Mouse (Mus musculus): ENCODE measurements around the gene Pank3. TPM values are rescaled to one million over a fixed set of nuclear protein-coding genes. Genes with fewer than 3 reads are reported as not detected.
"Not testable (repeated sequence)": the region's sequence is repeated elsewhere in the genome, so short reads cannot be mapped to it uniquely, and the experiment has no call there.

The Pank3 gene
- polyA plus RNA-seq, 1 experiment from 2014 or later, result 22.7 TPM

DNA sequence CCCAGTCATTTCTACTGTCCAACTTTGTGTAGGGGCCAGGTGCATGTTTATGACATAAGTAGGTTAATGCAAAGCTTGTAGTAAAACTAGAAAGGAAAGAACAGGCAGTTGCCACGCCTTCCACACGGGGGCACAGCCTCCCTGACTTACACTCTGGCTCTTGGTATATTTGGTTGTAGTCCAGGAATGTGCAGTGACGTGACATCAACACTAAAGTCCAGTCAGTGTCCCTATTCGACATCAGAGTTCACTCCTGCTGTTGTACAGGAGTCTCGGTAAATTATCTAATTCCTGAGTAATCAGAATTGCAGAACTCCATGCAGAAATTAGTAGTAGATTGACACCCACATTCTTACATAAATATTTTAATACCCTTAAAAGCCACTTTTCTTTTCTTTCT, 13.8 kb downstream of the Pank3 start:
- no peaks in the 10 kb centered on the region for H3K9me3 ChIP-seq (replicated peaks)
- H3K27me3 ChIP-seq, result no peaks in the 10 kb centered on the region
- no peaks in the 10 kb centered on the region for H3K4me1 ChIP-seq
- no peak overlapping the region for H3K4me3 ChIP-seq
- WGBS, result 93% methylated on average over 5 of the region's 5 CpGs
- H3K4me2 ChIP-seq, result no peak overlapping the region
- ATAC-seq, result no peak
- H3K36me3 ChIP-seq (ENCODE audit: poor library complexity, severe bottlenecking), result peaks cover 67% of the 10 kb centered on the region
- H3K27ac ChIP-seq, result no peak overlapping the region
- no peak overlapping the region for H3K9ac ChIP-seq

DNA sequence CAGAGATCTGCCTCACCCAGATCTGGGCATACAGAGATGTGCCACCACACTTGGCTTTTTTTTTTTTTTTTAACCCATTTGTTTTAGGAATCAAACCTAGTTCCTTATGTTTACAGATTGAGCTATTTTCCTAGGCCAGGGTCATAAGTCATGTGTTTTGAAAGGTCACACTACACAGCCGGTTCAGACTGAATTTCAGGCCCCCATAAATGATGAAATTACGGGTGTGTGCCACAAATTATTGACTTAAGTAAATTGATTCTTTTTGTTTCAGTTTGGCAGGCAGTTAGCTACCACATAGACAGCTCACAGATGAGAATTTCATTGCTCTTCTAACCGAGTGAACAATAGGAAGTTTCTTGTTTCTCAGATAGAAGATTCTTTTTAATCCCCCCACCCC, 14.7 kb downstream of the Pank3 start:
- Histone ChIP-seq H3K4me2 (no peak overlapping the region), H3K4me3 (no peak overlapping the region), H3K27me3 (no peaks in the 10 kb centered on the region), H3K9ac (no peak overlapping the region), H3K27ac (no peak overlapping the region), H3K4me1 (no peaks in the 10 kb centered on the region; the same call in 1 of the 2 replicates), H3K36me3 (ENCODE audit: poor library complexity, severe bottlenecking) (peaks cover 58% of the 10 kb centered on the region), H3K9me3 (replicated peaks) (no peaks in the 10 kb centered on the region)
- no peak for ATAC-seq
- 92% methylated on average over 3 of the region's 3 CpGs for WGBS

DNA sequence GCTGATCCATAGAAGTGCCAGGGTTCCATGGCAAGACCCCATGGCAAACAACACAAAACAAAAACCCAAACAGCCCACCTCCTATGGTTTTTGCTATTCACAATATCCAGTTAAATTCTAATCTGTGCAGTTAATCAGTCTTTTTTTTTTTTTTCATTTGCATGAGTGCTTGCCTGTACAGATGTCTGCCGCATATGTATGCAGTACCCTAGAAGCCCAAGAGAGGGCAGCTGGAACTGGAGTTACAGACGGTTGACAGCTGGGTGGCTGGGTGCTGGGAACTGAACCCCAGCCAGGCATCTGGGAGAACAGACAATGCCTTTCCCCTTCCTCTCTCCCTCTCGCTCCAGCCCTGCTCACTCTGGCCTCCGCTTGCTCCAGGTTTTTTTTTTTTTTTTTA, 15.3 kb downstream of the Pank3 start:
- no peak overlapping the region for H3K27ac ChIP-seq
- H3K27me3 ChIP-seq, result no peaks in the 10 kb centered on the region
- H3K4me1 ChIP-seq, result no peaks in the 10 kb centered on the region; the same call in 1 of the 2 replicates
- no peak overlapping the region for H3K4me3 ChIP-seq
- H3K36me3 ChIP-seq (ENCODE audit: poor library complexity, severe bottlenecking), result peaks cover 58% of the 10 kb centered on the region
- no peak overlapping the region for H3K9ac ChIP-seq
- ATAC-seq, result no peak
- 96% methylated on average over 4 of the region's 4 CpGs for WGBS
- no peak overlapping the region for H3K4me2 ChIP-seq
- H3K9me3 ChIP-seq (replicated peaks), result no peaks in the 10 kb centered on the region

DNA sequence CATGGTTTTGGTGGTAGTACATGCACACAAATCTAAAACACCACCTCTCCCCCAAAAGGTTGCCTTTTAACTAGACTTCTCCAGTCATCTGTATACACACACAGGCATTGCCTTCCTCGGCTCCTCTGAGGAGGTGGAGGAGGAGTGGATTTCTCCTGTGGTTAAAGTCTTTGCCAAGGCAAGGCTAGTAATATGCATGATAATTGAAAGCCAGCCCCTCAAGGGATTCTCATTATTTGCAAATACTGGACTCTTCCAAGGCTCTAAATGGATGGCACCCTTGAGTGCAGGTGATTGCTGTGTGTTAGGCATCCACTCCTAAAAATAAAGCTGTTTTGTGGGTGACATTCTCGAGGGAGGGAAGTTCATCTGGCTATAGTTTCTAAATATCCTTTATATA, 19.2 kb downstream of the Pank3 start:
- Histone ChIP-seq H3K9me3 (replicated peaks) (no peaks in the 10 kb centered on the region), H3K27me3 (no peaks in the 10 kb centered on the region), H3K9ac (no peak overlapping the region), H3K4me2 (no peak overlapping the region), H3K36me3 (ENCODE audit: poor library complexity, severe bottlenecking) (peaks cover 43% of the 10 kb centered on the region), H3K27ac (no peak overlapping the region), H3K4me1 (no peaks in the 10 kb centered on the region; the same call in 1 of the 2 replicates), H3K4me3 (no peak overlapping the region)
- WGBS, result 56% methylated on average over 2 of the region's 2 CpGs
- no peak for ATAC-seq

DNA sequence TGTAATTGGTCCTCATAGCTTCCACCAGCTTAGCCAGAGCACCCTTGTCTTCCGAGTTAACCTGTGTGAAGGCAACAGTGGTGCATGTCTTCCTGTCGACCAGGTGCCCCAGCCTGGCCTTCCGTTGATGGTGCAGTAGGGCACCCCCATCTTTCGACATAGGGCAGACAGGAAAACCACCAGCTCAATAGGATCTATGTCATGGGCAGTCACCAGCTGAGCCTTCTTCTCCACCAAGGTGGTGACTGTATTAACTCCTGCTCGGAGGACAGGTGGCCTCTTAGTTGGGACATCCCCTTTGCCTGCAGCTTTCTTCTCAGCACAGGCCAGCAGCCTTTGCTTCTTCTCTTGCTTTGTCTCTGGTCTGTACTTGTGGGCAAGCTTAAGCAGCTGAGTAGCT, 23.5 kb downstream of the Pank3 start:
- Histone ChIP-seq H3K36me3 (ENCODE audit: poor library complexity, severe bottlenecking) (peaks cover 17% of the 10 kb centered on the region), H3K27me3 (peaks cover 30% of the 10 kb centered on the region)
- WGBS, result 86% methylated on average over 5 of the region's 5 CpGs
- not testable (repeated sequence) for H3K4me2 ChIP-seq; H3K27ac ChIP-seq; H3K9me3 ChIP-seq (replicated peaks); ATAC-seq; H3K9ac ChIP-seq; H3K4me1 ChIP-seq; H3K4me3 ChIP-seq

DNA sequence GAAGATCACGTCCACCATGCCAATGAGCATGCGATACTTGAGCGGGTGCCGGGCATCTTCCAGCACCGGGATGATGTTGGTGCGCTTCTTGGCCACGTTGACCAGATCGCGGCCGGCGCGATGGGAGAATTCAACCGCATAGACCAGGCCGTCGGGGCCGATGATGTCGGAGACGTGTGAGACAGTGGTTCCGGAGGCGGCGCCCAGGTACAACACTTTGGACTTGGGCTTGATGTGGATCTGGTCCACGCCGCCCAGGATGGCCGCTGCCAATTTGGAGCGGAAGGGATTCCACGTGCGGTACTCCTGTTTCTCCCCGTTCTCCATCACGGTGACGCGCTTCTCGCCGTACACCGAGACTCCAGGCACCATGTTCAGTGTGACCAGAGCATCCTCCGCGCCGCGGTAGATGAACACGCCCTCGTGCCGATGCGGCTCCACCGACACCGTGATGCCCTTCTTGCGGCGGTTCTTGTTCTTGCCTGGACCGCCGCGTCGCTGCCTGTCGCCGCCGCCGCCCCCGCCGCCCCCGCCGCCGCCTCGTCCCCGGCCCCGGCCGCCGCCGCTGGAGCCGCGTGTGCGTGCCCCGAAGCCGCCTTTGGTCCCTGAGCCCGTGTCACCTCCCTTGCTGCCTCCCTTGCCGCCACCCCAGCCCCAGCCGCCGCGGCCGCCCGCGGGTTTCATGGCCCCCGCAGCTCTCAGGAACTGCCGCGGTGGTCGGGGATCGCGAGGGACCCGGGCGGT, 28.6 kb downstream of the Pank3 start:
- peak overlapping the region; percentile 71 for H3K9ac ChIP-seq
- no peaks in the 10 kb centered on the region for H3K9me3 ChIP-seq (replicated peaks)
- peak; percentile 77 for ATAC-seq
- H3K4me2 ChIP-seq, result peak overlapping the region; percentile 84
- H3K4me1 ChIP-seq, result peaks cover 10% of the 10 kb centered on the region
- peak overlapping the region; percentile 61; the same call in 1 of the 2 replicates for H3K27ac ChIP-seq
- peak overlapping the region; percentile 62 for H3K4me3 ChIP-seq
- WGBS, result 3% methylated on average over 83 of the region's 86 CpGs
- peaks cover 64% of the 10 kb centered on the region for H3K27me3 ChIP-seq
- H3K36me3 ChIP-seq (ENCODE audit: poor library complexity, severe bottlenecking), result no peaks in the 10 kb centered on the region

DNA sequence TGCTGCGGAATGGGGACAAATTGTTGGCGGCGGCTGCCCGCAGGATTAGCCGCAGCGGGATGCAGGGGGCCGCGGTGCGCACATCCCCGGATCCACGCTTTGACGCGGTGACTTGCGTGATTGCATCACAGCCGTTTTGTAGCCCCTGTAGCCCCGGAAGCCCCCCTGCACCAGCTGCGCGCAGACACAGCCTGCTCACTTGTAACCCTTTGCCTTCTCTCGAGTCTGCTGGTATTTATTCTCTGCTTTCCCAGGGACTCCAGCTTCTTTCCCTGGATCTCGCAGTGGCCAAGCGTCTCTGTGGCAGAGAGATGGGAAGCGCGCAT, 29.2 kb downstream of the Pank3 start:
- peaks cover 64% of the 10 kb centered on the region for H3K27me3 ChIP-seq
- ATAC-seq, result peak; percentile 96
- H3K4me3 ChIP-seq, result peak overlapping the region; percentile 62
- no peaks in the 10 kb centered on the region for H3K36me3 ChIP-seq (ENCODE audit: poor library complexity, severe bottlenecking)
- H3K27ac ChIP-seq, result peak overlapping the region; percentile 61; the same call in 1 of the 2 replicates
- H3K9me3 ChIP-seq (replicated peaks), result no peaks in the 10 kb centered on the region
- peak overlapping the region; percentile 84 for H3K4me2 ChIP-seq
- H3K4me1 ChIP-seq, result peaks cover 10% of the 10 kb centered on the region
- 1% methylated on average over 22 of the region's 23 CpGs for WGBS
- H3K9ac ChIP-seq, result peak overlapping the region; percentile 71

DNA sequence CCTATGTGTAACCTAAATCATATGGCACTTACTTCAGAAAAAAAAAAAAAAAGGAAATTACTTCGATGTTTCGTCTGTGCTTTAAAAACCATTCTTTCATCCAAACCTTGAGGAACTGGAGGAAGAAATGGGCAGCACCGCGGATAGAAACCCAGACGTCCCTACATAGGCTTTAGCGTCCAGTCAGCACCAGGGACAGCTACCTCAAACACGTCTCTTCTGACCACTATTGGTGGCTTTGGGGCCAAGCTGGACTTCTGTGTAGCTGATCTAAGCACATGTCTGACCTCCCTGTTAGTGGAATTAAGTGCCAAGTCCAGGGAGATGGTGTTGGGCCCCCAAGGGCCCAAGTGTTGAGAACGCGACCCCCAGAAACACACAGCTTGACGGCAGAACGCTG, 29.6 kb downstream of the Pank3 start, which contains the start of gene Fbll1:
Gene Fbll1 (minus strand): TSS at position 11 of the 400 bp plus-strand sequence.
- 0 out of 2 replicates have a peak, but pooled peaks have one; percentile 11 for ATAC-seq
- Histone ChIP-seq H3K4me3 (peak within 1 kb of the TSS; percentile 62), H3K4me2 (peak within 1 kb of the TSS; percentile 84), H3K27ac (peak within 1 kb of the TSS; percentile 61; the same call in 1 of the 2 replicates), H3K4me1 (peaks cover 10% of the 10 kb centered on the region), H3K36me3 (ENCODE audit: poor library complexity, severe bottlenecking) (no peaks in the 10 kb centered on the region), H3K27me3 (peaks cover 64% of the 10 kb centered on the region), H3K9ac (peak within 1 kb of the TSS; percentile 71), H3K9me3 (replicated peaks) (no peaks in the 10 kb centered on the region)
- WGBS, result 6% methylated on average over 11 of the region's 11 CpGs

DNA sequence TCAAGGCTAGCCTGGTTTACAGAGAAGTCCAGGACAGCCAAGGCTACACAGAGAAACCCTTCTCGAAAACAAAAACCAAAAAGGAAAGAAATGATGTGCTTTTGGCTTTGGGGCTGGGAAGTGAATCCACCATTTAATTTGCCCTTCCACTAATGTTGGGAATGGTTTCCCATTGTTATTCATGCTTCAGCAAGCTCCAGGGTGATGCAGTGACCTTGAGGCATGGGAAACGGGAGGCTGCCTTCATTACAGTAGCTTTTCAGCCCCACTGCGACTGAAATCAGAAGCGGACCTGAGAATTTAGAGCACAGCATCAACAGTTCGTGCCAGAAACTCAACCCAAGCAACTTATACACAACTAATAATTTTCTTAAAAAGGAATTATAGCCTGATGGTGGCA, 32.0 kb downstream of the Pank3 start:
- 81% methylated on average over 5 of the region's 5 CpGs for WGBS
- no peak overlapping the region for H3K9ac ChIP-seq
- peaks cover 10% of the 10 kb centered on the region for H3K4me1 ChIP-seq
- H3K36me3 ChIP-seq (ENCODE audit: poor library complexity, severe bottlenecking), result peaks cover 6% of the 10 kb centered on the region
- no peak for ATAC-seq
- no peak overlapping the region for H3K4me2 ChIP-seq
- no peak overlapping the region for H3K27ac ChIP-seq
- H3K9me3 ChIP-seq (replicated peaks), result no peaks in the 10 kb centered on the region
- H3K27me3 ChIP-seq, result peaks cover 49% of the 10 kb centered on the region
- no peak overlapping the region for H3K4me3 ChIP-seq

DNA sequence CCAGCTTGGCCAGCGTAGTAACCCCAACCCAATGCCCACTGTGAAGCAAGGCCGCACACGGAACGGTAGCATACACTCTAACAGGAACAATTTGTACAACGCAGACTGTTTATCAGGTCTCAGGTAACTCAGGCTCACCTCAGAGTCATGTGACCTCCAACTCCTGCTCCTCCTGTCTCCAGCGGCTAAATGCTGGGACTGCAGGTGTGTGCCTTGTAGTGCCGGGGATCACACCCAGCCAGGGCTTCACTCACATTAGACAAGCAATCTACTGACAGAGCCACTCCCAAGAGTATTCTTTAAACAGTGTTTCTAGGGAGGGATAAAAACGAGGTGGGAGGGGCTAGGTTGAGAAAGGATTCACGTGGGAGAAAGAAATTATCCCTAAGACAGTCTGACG, 42.2 kb downstream of the Pank3 start:
- peaks cover 99% of the 10 kb centered on the region for H3K36me3 ChIP-seq (ENCODE audit: poor library complexity, severe bottlenecking)
- H3K27ac ChIP-seq, result no peak overlapping the region
- H3K9me3 ChIP-seq (replicated peaks), result no peaks in the 10 kb centered on the region
- no peaks in the 10 kb centered on the region for H3K4me1 ChIP-seq
- WGBS, result 82% methylated on average over 10 of the region's 10 CpGs
- H3K9ac ChIP-seq, result no peak overlapping the region
- H3K4me2 ChIP-seq, result no peak overlapping the region
- ATAC-seq, result no peak
- H3K4me3 ChIP-seq, result no peak overlapping the region
- H3K27me3 ChIP-seq, result no peaks in the 10 kb centered on the region

DNA sequence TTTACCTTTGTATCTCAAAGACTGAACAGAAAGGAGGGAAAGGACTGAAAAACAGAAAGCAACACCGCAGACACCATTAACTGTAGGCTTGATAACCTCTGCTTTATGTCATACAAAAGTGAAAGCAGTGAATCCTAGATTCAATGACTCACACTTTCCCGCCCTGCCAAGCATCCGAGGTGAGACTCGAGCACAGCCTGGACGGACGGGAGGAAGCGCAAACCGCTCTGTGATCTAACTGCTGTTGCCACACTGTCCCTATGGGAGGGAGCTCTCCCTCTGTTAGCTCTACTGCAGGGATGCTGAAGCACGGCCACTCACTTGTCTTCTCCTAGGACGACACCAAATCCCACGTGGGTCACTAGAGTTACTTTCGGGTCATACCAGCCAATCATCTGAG, 47.0 kb downstream of the Pank3 start:
- no peak for ATAC-seq
- no peaks in the 10 kb centered on the region for H3K27me3 ChIP-seq
- H3K4me2 ChIP-seq, result no peak overlapping the region
- peaks cover 96% of the 10 kb centered on the region for H3K36me3 ChIP-seq (ENCODE audit: poor library complexity, severe bottlenecking)
- no peak overlapping the region for H3K9ac ChIP-seq
- H3K9me3 ChIP-seq (replicated peaks), result no peaks in the 10 kb centered on the region
- no peak overlapping the region for H3K27ac ChIP-seq
- H3K4me1 ChIP-seq, result no peaks in the 10 kb centered on the region
- 91% methylated on average over 12 of the region's 12 CpGs for WGBS
- no peak overlapping the region for H3K4me3 ChIP-seq

DNA sequence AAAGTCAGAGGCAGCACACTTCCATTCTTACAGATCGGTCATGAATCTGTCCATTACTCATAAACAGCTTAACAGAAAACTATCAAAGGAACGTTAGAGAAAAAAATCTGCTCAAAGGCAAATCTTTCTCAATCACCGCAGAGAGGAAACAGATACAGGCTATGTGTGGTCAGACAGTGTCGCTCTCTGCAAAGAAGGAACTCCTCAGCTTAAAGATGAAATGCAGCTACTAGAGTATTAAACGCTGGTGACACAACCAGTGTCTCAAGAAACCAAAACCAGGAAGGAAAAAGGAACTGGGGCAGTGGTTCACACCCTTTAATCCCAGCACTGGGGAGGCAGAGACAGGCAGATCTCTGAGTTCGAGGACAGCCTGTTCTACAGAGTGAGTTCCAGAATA, 58.4 kb downstream of the Pank3 start:
- no peaks in the 10 kb centered on the region for H3K9me3 ChIP-seq (replicated peaks)
- WGBS, result 94% methylated on average over 6 of the region's 6 CpGs
- peaks cover 5% of the 10 kb centered on the region for H3K4me1 ChIP-seq
- no peaks in the 10 kb centered on the region for H3K27me3 ChIP-seq
- H3K4me2 ChIP-seq, result no peak overlapping the region
- no peak for ATAC-seq
- H3K36me3 ChIP-seq (ENCODE audit: poor library complexity, severe bottlenecking), result peaks cover 77% of the 10 kb centered on the region
- H3K9ac ChIP-seq, result no peak overlapping the region
- no peak overlapping the region for H3K4me3 ChIP-seq
- no peak overlapping the region for H3K27ac ChIP-seq

DNA sequence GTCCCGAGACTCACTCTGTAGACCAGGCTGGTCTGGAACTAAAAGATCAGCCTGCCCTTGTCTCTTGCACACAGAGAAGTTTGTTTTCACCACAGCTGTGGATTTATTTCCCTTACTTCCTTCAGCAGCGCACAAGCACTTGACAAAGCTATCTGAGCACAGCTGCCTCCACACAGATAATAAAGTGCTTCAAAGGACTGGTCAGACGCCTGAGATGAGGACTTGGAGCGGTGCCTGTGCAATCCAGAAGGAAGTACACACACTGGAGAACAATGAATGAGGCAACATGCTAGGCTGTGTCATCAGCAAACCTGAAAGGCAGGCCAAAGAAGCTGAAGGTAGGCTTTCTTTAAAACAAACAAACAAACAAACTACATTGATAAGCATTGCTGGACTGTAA, 62.9 kb downstream of the Pank3 start:
- H3K36me3 ChIP-seq (ENCODE audit: poor library complexity, severe bottlenecking), result peaks cover 41% of the 10 kb centered on the region
- no peak overlapping the region for H3K4me2 ChIP-seq
- no peak overlapping the region for H3K9ac ChIP-seq
- no peaks in the 10 kb centered on the region for H3K27me3 ChIP-seq
- H3K27ac ChIP-seq, result no peak overlapping the region
- H3K4me3 ChIP-seq, result no peak overlapping the region
- peaks cover 16% of the 10 kb centered on the region for H3K4me1 ChIP-seq
- no peak for ATAC-seq
- WGBS, result 88% methylated on average over 4 of the region's 4 CpGs
- H3K9me3 ChIP-seq (replicated peaks), result no peaks in the 10 kb centered on the region
